Mouse (Mus musculus) inflammation-experienced regulatory T-cells (primary cell): ENCODE results near the gene Glb1. TPM values are rescaled to one million over a fixed set of nuclear protein-coding genes. Genes with fewer than 3 reads are reported as not detected.

ENCODE experiments used
- polyA plus RNA-seq, 2 experiments: library from polyadenylated mRNA; unstranded; fragments of 100-300 nt; shearing (Covaris generic); gene quantifications; one replicate each; pipeline ENCODE4 v1.2.1; 2017

Gene Glb1
- polyA plus RNA-seq = 10 to 100 TPM; 32.5 to 40.1 TPM

DNA sequence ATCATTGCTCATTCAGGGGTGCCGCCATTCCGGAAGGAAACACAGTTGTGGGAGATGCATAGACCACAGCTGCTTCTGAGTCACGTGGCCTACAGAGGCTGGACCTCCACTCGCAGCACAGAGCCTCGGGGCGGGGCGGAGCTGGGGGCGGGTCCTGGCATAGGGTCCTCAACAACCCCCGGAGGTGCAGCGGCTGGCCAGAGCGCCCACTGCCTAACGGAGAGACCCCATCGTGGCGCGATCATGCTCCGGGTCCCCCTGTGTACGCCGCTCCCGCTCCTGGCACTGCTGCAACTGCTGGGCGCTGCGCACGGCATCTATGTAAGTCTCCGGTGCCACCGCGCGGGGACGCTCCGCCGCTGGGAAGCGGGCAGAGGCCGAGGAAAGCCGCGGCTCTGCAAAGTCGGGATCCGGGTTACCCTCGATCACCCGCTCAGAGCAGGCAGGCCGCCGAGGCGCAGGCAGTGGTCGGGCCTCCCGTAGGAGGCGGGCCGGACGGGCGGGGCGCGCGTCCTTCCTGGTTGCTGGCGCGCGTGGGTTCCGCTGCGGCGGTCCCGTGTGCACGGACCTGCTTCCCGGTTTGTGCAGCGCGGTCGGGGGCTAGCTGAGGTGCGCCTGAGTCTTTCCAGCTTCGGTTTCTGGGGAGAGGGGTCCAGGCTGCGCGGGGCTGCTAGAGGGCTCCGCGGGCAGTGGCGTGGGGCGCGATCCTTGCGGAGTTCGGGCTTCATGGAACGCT lies at the start of gene Glb1, which contains the start of gene Tmppe:
Gene Glb1 (plus strand): TSS at position 128 of the 736 bp plus-strand sequence.
Gene Tmppe (plus strand): TSS at position 157 of the 736 bp plus-strand sequence.

DNA sequence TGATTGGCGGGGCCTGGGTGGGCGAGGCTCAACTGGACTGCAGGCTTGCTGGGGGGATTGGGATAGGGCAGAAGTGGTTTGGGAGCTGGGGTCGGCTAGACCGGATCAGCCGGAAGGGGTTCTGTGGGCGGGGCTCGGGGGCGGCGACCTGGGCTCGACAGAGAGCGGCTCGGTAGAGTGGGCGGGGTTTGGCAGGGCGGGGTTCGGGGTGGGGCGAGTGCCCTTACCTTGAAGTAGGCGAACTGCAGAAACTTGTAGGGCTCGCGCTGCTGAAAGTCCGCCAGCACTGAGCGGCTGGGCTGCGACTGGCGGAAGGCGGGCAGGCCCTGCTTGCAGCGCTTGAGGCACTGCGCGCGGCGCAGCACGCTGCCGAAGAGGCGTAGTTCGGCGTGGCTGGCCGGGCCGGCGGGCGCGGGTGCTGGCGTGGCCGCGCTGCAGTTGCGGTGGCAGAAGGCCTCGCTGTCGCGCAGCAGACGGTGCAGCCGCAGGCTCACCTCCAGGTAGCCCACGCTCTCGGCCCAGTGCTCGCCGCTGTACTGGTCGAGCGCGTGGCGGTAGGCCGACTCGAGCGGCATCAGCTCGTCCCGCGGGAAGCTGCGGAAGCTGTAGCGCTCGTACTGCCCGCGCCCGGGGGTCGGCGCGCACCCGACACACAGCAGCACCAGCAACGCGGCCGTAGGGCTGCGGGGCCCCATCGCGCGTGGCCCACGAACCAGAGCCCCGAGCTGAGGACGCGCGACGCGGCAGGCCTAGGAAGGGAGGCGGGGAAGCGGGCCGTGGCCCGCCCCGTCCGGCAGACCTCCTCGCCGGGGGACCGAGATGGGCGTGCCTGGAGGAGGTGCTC lies 10.7 kb upstream of the Glb1 start, which contains the start of gene Crtap:
Gene Crtap (minus strand): TSS at position 771 of the 844 bp plus-strand sequence.

DNA sequence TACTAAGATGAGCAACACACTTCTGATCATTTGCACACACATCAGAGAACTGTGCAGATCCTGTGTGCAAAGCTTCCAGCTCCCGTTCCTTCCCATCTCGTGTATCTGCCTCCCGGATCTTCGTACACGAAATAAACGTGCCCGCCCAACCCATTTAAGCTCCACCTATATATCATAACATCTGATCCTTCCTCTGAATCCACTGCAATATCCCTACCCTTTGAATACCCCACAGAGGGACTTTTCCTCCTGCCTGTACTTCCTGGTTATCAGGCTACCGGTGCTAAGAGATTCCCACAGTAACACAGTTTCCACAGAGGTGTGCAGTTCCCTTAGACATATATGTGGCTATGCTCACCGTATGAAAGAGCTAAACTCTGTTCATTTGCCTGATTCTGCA lies 103.9 kb downstream of the Glb1 start, which contains the start of gene Ccr4:
Gene Ccr4 (minus strand): TSS at position 101 of the 400 bp plus-strand sequence.

DNA sequence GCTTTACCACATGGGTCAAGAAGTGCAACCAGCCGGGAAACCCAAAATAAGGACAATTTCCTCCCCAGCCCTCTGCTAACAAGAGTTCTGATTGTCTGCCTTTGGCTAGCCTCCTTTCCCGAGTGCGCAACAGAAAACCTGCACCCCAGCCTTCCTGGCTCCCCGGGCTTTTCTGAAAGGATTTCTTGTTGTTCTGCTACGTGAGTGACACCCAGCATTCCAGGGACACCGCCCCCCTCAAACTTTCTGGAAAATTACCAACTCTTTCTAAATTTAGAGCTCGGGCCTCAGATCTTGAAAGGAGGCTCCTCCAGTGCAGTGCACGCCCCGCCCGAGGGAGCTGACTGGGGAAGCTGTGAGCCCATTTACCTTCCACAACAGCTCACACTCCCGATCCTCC lies 114.5 kb downstream of the Glb1 start, which contains the start of gene C130032M10Rik:
Gene C130032M10Rik (plus strand): TSS at position 334 of the 400 bp plus-strand sequence.

Other genes starting within 250 kb of the Glb1 start
- 1 to 10 TPM; 2.2 to 5.1 TPM for gene Bcl2a1c, start 70.9 kb upstream of the Glb1 start, polyA plus RNA-seq
- 10 to 100 TPM; 14.8 to 20.4 TPM for gene Crtap, start 10.4 kb upstream of the Glb1 start, polyA plus RNA-seq
- 10 to 100 TPM; 22.6 to 26.1 TPM for gene Tmppe, start within 50 bp of the Glb1 start, polyA plus RNA-seq
- gene Ccr4, start 103.8 kb downstream of the Glb1 start, polyA plus RNA-seq = 10 to 100 TPM; 13.4 to 38.0 TPM
- not detected for gene C130032M10Rik, start 114.6 kb downstream of the Glb1 start, polyA plus RNA-seq
- gene Trim71, start 163.3 kb downstream of the Glb1 start, polyA plus RNA-seq = 1 to 10 TPM in 1 of 2 experiments, under 1 TPM in 1; 0.08 to 1.4 TPM
- 10 to 100 TPM; 54.0 to 64.9 TPM for gene Cnot10, start 239.1 kb downstream of the Glb1 start, polyA plus RNA-seq